Mouse (Mus musculus) midbrain, embryonic 13.5 days (tissue): ENCODE measurements around the gene Srgap2. TPM values are rescaled to one million over a fixed set of nuclear protein-coding genes. Genes with fewer than 3 reads are reported as not detected.
A peak's percentile ranks its signal among the peaks of the same experiment; 100 is the strongest.

Experiments
- ATAC-seq: fragments of 200-750 bp; cut with Nextera tagmentation; 2 replicates; pipeline ENCODE4 v1.8.0; 2017; ENCODE audit warnings: mild to moderate bottlenecking, moderate TSS enrichment, moderate library complexity
- H3K27ac ChIP-seq: fragments of 300-500 bp; sonication (generic); 2 replicates; pipeline ENCODE4 v1.5.1; 2015; ENCODE audit warnings: inconsistent platforms, mild to moderate bottlenecking, moderate library complexity
- H3K27me3 ChIP-seq: fragments of 300-500 bp; sonication (generic); 2 replicates; pipeline ENCODE4 v1.6.1; 2015; ENCODE audit warnings: mild to moderate bottlenecking, inconsistent platforms
- H3K36me3 ChIP-seq: fragments of 300-500 bp; sonication (generic); 2 replicates; pipeline ENCODE4 v1.6.1; 2015; ENCODE audit warnings: mild to moderate bottlenecking, inconsistent platforms
- H3K4me1 ChIP-seq: fragments of 300-500 bp; sonication (generic); replicated peaks from 2 replicates; pipeline ENCODE4 v1.6.1; 2015; ENCODE audit warnings: inconsistent platforms
- H3K4me2 ChIP-seq: fragments of 300-500 bp; sonication (generic); replicated peaks from 2 replicates; pipeline ENCODE4 v1.6.1; 2015; ENCODE audit warnings: moderate library complexity, mild to moderate bottlenecking, inconsistent platforms
- H3K4me3 ChIP-seq: fragments of 300-500 bp; sonication (generic); replicated peaks from 2 replicates; pipeline ENCODE4 v1.5.1; 2015; ENCODE audit warnings: mild to moderate bottlenecking, inconsistent platforms
- H3K9ac ChIP-seq: fragments of 300-500 bp; sonication (generic); replicated peaks from 2 replicates; pipeline ENCODE4 v1.6.1; 2015; ENCODE audit warnings: mild to moderate bottlenecking, inconsistent platforms
- H3K9me3 ChIP-seq: fragments of 300-500 bp; sonication (generic); 2 replicates; pipeline ENCODE4 v1.6.1; 2016; ENCODE audit warnings: mild to moderate bottlenecking, inconsistent platforms
- WGBS: fragments of 180-500 bp; shearing (Covaris S2); methylation state at CpG from one replicate; pipeline ENCODE4 v1.1.7; 2015; 5-methylcytosine and 5-hydroxymethylcytosine counted together
- polyA plus RNA-seq: library from polyadenylated mRNA; unstranded; fragments of >200 nt; fragmentation: Nextera tagmentation; extraction: Ambion mirVana; gene quantifications from 2 replicates; pipeline ENCODE4 v1.2.1, GENCODE M21; 2015

Srgap2 gene
- polyA plus RNA-seq, 1 experiment from 2014 or later: 18.8 TPM

GRCm38 (mm10) chr1:131523794-131524193 lies 3.4 kb downstream of the Srgap2 start:
- Histone ChIP-seq H3K4me3 (peak overlapping the region; percentile 86), H3K27ac (no peak overlapping the region), H3K36me3 (no peaks in the 10 kb centered on the region), H3K4me2 (peak overlapping the region; percentile 70), H3K27me3 (no peaks in the 10 kb centered on the region), H3K9me3 (no peaks in the 10 kb centered on the region), H3K9ac (peak overlapping the region; percentile 89), H3K4me1 (peaks cover 55% of the 10 kb centered on the region)
- 37% methylated on average over 3 of the region's 3 CpGs for WGBS
- no peak for ATAC-seq

GRCm38 (mm10) chr1:131516588-131516987 lies 10.6 kb downstream of the Srgap2 start:
- Histone ChIP-seq H3K4me1 (peaks cover 23% of the 10 kb centered on the region), H3K4me2 (no peak overlapping the region), H3K9me3 (no peaks in the 10 kb centered on the region), H3K36me3 (no peaks in the 10 kb centered on the region), H3K27me3 (no peaks in the 10 kb centered on the region), H3K9ac (no peak overlapping the region), H3K4me3 (no peak overlapping the region), H3K27ac (no peak overlapping the region)
- 89% methylated on average over 3 of the region's 3 CpGs for WGBS
- ATAC-seq: no peak

GRCm38 (mm10) chr1:131514197-131514596 lies 13.0 kb downstream of the Srgap2 start:
- no peak for ATAC-seq
- Histone ChIP-seq H3K27me3 (no peaks in the 10 kb centered on the region), H3K36me3 (no peaks in the 10 kb centered on the region), H3K4me3 (no peak overlapping the region), H3K4me1 (peaks cover 9% of the 10 kb centered on the region; the same call in 1 of the 2 replicates), H3K9ac (no peak overlapping the region), H3K9me3 (no peaks in the 10 kb centered on the region), H3K27ac (no peak overlapping the region), H3K4me2 (no peak overlapping the region)
- WGBS: 58% methylated on average over 1 of the region's 1 CpGs

GRCm38 (mm10) chr1:131513136-131513535 lies 14.0 kb downstream of the Srgap2 start:
- Histone ChIP-seq H3K4me3 (no peak overlapping the region), H3K9ac (no peak overlapping the region), H3K4me1 (peaks cover 9% of the 10 kb centered on the region; the same call in 1 of the 2 replicates), H3K36me3 (no peaks in the 10 kb centered on the region), H3K27ac (no peak overlapping the region), H3K27me3 (no peaks in the 10 kb centered on the region), H3K9me3 (no peaks in the 10 kb centered on the region), H3K4me2 (no peak overlapping the region)
- WGBS: 87% methylated on average over 2 of the region's 2 CpGs
- ATAC-seq: no peak

DNA sequence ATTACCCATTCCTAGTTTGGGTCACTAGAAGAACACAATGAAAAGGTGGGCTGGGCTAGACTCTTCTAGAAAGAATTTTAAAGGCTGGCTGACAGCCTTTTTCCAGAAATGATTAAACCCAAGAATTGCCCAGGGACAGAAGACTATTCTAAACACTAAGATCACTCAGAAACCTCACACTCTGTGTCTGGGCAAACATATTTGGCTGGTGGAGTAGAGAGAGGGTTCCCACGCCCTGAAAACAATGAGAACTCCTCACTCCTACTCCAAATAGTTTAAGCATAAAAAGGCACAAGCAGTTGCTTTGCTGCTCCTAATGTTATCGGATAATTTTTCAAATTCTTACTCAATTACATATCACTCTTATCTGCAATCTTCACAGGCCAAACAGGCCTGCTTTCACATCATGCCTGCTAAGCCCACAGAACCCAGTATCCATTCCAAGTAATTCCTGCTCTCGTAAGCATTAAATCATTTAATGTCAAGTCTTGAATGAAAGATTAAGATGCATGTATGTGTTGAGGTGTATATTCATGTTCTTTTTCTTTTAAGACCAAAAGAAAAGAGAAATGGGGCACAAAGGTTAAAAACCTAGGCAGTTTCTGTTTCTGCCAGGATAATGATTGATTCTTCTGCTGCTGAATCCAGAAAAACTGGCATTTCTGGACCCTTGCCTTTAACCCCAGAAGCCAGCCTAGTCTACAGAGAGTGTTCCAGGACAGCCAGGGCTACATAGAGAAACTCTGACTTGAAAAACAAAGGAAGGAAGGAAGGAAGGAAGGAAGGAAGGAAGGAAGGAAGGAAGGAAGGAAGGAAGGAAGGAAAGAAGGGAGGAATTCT lies 15.3 kb downstream of the Srgap2 start:
- no peak overlapping the region for H3K4me3 ChIP-seq
- no peaks in the 10 kb centered on the region for H3K9me3 ChIP-seq
- no peaks in the 10 kb centered on the region for H3K36me3 ChIP-seq
- no peak for ATAC-seq
- H3K27ac ChIP-seq: no peak overlapping the region
- 80% methylated on average over 3 of the region's 3 CpGs for WGBS
- no peak overlapping the region for H3K9ac ChIP-seq
- H3K27me3 ChIP-seq: no peaks in the 10 kb centered on the region
- H3K4me1 ChIP-seq: peaks cover 9% of the 10 kb centered on the region; the same call in 1 of the 2 replicates
- no peak overlapping the region for H3K4me2 ChIP-seq

DNA sequence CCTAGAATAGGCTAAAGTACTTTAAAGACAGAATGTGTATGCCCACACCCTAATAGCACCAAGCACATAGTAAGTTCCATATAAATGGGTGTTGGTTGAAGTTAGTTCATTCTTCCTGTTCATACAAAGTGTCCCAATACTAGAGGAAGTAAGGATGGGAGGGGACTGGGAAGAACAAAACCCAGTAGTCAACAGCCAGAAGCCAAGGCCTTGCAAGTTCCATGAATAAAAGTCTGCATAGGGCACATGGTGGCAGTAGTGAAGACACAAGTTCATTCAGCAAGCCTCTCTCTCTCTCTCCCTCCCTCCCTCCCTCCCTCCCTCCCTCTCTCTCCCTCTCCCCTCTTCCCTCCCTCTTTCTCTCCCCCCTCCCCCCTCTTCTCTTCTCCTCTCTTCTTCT lies 16.0 kb downstream of the Srgap2 start:
- Histone ChIP-seq H3K4me2 (no peak overlapping the region), H3K4me3 (no peak overlapping the region), H3K27me3 (no peaks in the 10 kb centered on the region), H3K4me1 (peaks cover 9% of the 10 kb centered on the region; the same call in 1 of the 2 replicates), H3K9me3 (no peaks in the 10 kb centered on the region), H3K9ac (no peak overlapping the region), H3K36me3 (no peaks in the 10 kb centered on the region), H3K27ac (no peak overlapping the region)
- ATAC-seq: no peak

- WGBS: 93% methylated on average over 1 of the region's 1 CpGs
- H3K4me3 ChIP-seq: no peak overlapping the region
Measured at GRCm38 (mm10) chr1:131501681-131502080, 25.5 kb downstream of the Srgap2 start.

GRCm38 (mm10) chr1:131498231-131498630 lies 28.9 kb downstream of the Srgap2 start:
- H3K9ac ChIP-seq: no peak overlapping the region
- no peaks in the 10 kb centered on the region for H3K36me3 ChIP-seq
- WGBS: 87% methylated on average over 1 of the region's 1 CpGs
- H3K4me2 ChIP-seq: no peak overlapping the region
- no peak overlapping the region for H3K4me3 ChIP-seq
- H3K27me3 ChIP-seq: no peaks in the 10 kb centered on the region
- H3K9me3 ChIP-seq: no peaks in the 10 kb centered on the region
- no peak overlapping the region for H3K27ac ChIP-seq
- peaks cover 6% of the 10 kb centered on the region for H3K4me1 ChIP-seq
- no peak for ATAC-seq

More at GRCm38 (mm10) chr1:131501681-131502080, 25.5 kb downstream of the Srgap2 start:
- Histone ChIP-seq H3K4me1 (no peaks in the 10 kb centered on the region), H3K36me3 (no peaks in the 10 kb centered on the region), H3K27ac (no peak overlapping the region), H3K9me3 (no peaks in the 10 kb centered on the region), H3K9ac (no peak overlapping the region), H3K27me3 (no peaks in the 10 kb centered on the region), H3K4me2 (no peak overlapping the region)
- ATAC-seq: no peak

DNA sequence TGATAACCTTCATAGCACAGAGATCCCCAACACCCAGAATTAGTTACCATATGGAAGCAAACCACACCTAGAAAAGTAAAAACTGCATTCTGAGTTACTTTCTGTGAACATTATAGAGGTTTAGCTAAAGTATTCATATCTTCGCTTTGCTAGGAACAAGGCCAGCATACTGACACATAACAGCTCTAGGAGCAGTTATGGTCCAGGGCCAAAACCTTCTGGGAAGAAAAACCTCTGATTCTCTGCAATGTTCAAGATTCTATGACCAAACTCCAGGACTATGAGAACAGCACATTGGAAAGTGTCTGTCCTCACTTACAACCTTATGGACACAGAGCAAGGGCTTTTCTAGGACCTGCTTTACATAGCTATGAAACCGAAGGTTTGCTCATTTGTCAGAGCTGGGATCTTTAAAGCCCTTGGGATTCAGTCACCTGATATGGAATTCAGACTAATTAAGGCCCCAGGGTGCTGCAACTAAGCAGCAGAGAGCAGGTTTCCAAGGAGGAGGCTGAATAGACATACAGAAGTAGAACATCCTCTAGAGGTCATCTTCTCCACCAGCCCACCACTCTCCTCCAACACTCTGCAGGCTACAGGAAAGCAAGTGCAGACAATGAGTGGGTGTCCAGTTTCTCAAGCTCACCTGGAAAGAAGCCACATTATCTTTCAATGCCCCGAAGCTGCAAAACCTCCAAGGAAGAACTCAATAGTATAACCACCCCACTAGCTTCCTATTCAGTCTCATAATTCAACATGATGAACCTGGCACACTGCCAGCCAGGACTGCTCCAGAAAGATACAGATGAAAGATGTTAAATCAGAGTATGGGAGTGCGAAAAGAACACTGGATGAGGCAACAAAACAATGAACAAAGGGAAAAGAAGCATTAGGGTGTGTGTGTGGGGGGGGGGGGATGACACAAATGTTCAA lies 32.9 kb downstream of the Srgap2 start:
- Histone ChIP-seq H3K9ac (no peak overlapping the region), H3K4me2 (no peak overlapping the region), H3K9me3 (no peaks in the 10 kb centered on the region), H3K27me3 (no peaks in the 10 kb centered on the region), H3K4me3 (no peak overlapping the region), H3K4me1 (peaks cover 22% of the 10 kb centered on the region), H3K36me3 (no peaks in the 10 kb centered on the region), H3K27ac (no peak overlapping the region)
- 86% methylated on average over 4 of the region's 4 CpGs for WGBS
- no peak for ATAC-seq

GRCm38 (mm10) chr1:131492360-131492759 lies 34.8 kb downstream of the Srgap2 start:
- ATAC-seq: no peak
- H3K4me3 ChIP-seq: no peak overlapping the region
- no peak overlapping the region for H3K27ac ChIP-seq

DNA sequence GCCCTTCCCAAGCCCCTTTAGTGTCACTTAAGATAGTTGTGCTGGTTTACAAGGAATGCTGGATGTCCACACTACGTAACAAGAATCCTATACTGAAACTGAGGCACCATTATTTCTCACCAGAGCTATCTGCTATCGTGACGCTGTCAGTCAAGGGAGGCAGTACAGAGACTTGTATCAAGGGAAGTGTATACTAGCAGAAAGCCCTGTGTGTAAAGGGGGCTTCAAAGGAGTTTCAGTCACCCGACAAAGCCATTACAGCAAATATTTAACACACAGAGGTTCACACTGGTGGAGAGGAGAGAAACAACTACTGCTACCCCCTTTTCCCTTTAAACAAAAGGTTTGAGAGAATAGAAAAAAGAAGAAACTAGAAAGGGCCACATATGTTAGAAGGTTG lies 35.6 kb downstream of the Srgap2 start:
- Histone ChIP-seq H3K9ac (no peak overlapping the region), H3K4me2 (no peak overlapping the region), H3K9me3 (no peaks in the 10 kb centered on the region), H3K36me3 (no peaks in the 10 kb centered on the region), H3K27ac (no peak overlapping the region; the same call in 1 of the 2 replicates), H3K4me1 (peaks cover 22% of the 10 kb centered on the region), H3K27me3 (no peaks in the 10 kb centered on the region), H3K4me3 (no peak overlapping the region)
- WGBS: 53% methylated on average over 4 of the region's 4 CpGs
- no peak for ATAC-seq

More at GRCm38 (mm10) chr1:131492360-131492759, 34.8 kb downstream of the Srgap2 start:
- H3K9me3 ChIP-seq: no peaks in the 10 kb centered on the region
- H3K4me2 ChIP-seq: no peak overlapping the region
- H3K36me3 ChIP-seq: no peaks in the 10 kb centered on the region
- H3K27me3 ChIP-seq: no peaks in the 10 kb centered on the region
- WGBS: 69% methylated on average over 2 of the region's 2 CpGs
- no peak overlapping the region for H3K9ac ChIP-seq
- peaks cover 22% of the 10 kb centered on the region for H3K4me1 ChIP-seq

DNA sequence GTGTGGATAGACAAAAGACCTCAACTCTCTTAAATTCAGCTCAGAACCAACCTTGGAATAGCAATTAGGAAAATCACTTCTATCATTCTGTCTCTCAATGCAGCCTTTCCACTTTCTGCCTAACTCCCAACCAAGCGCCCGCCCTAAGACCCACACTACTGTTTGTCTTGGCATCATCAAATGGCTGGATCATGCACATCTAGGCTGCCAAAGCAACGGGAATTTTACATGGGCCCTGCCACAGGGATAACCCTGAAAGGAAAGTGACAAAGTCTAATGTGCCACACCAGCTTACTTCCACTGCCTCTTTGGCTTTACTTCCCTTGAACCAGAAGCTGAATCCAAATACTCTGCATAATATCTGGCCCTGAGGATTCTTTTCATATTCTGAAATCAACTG lies 37.8 kb downstream of the Srgap2 start:
- WGBS: 83% methylated on average over 3 of the region's 3 CpGs
- H3K4me2 ChIP-seq: no peak overlapping the region
- no peak for ATAC-seq
- H3K4me3 ChIP-seq: no peak overlapping the region
- no peaks in the 10 kb centered on the region for H3K27me3 ChIP-seq
- no peaks in the 10 kb centered on the region for H3K9me3 ChIP-seq
- H3K27ac ChIP-seq: no peak overlapping the region
- H3K9ac ChIP-seq: no peak overlapping the region
- H3K4me1 ChIP-seq: peaks cover 22% of the 10 kb centered on the region
- H3K36me3 ChIP-seq: no peaks in the 10 kb centered on the region
